Mouse (Mus musculus) stomach, embryonic 14.5 days (tissue): Measurements from ENCODE around the gene Pik3ip1. TPM values are rescaled to one million over a fixed set of nuclear protein-coding genes. Genes with fewer than 3 reads are reported as not detected.

ENCODE experiments used
- ATAC-seq: fragments of 200-750 bp; cut with Nextera tagmentation; 2 replicates; pipeline ENCODE4 v1.8.0; 2017; ENCODE audit warnings: low read depth, moderate TSS enrichment; ENCODE audit not compliant: insufficient number of reproducible peaks, insufficient read depth, low FRiP score
- H3K27ac ChIP-seq: fragments of 300-500 bp; sonication (generic); 2 replicates; pipeline ENCODE4 v1.5.1; 2014; ENCODE audit warnings: mild to moderate bottlenecking, low read length, moderate library complexity, mixed read lengths
- H3K27me3 ChIP-seq: fragments of 300-500 bp; sonication (generic); 2 replicates; pipeline ENCODE4 v1.6.1; 2014; ENCODE audit warnings: low read length, control low read depth, mixed read lengths; ENCODE audit not compliant: control insufficient read depth, insufficient read depth
- H3K36me3 ChIP-seq: fragments of 300-500 bp; sonication (generic); 2 replicates; pipeline ENCODE4 v1.6.1; 2014; ENCODE audit warnings: mild to moderate bottlenecking, control low read depth, low read length, moderate library complexity, mixed read lengths; ENCODE audit not compliant: control insufficient read depth, insufficient read depth
- H3K4me1 ChIP-seq: fragments of 300-500 bp; sonication (generic); 2 replicates; pipeline ENCODE4 v1.6.1; 2014; ENCODE audit warnings: low read length, control low read depth, mixed read lengths; ENCODE audit not compliant: control insufficient read depth, insufficient read depth
- H3K4me2 ChIP-seq: fragments of 300-500 bp; sonication (generic); replicated peaks from 2 replicates; pipeline ENCODE4 v1.6.1; 2014; ENCODE audit warnings: low read depth, low read length, control low read depth
- H3K4me3 ChIP-seq: fragments of 300-500 bp; sonication (generic); 2 replicates; pipeline ENCODE4 v1.5.1; 2014; ENCODE audit warnings: low read depth, low read length, control low read depth
- H3K9ac ChIP-seq: fragments of 300-500 bp; sonication (generic); replicated peaks from 2 replicates; pipeline ENCODE4 v1.6.1; 2014; ENCODE audit warnings: low read depth, mild to moderate bottlenecking, control low read depth, low read length, moderate library complexity, mixed read lengths
- H3K9me3 ChIP-seq: fragments of 300-500 bp; sonication (generic); 2 replicates; pipeline ENCODE4 v1.6.1; 2016; ENCODE audit warnings: low read depth, low read length, control low read depth; ENCODE audit not compliant: control insufficient read depth
- WGBS: fragments of 180-500 bp; shearing (Covaris S2); extraction: QIAGEN DNeasy Blood & Tissue Kit; methylation state at CpG from one replicate; pipeline ENCODE4 v1.1.7; 2014; 5-methylcytosine and 5-hydroxymethylcytosine counted together
- polyA plus RNA-seq: library from polyadenylated mRNA; unstranded; fragments of >200 nt; fragmentation: Nextera tagmentation; extraction: Ambion mirVana; gene quantifications from 2 replicates; pipeline ENCODE4 v1.2.1, GENCODE M21; 2014

Gene Pik3ip1
- polyA plus RNA-seq, 1 experiment from 2014 or later = 11.4 TPM

- ATAC-seq = no peak
- H3K27ac ChIP-seq = no peak overlapping the region
- H3K4me3 ChIP-seq = no peak overlapping the region
- peaks cover 29% of the 10 kb centered on the region for H3K4me1 ChIP-seq
- 88% methylated on average over 10 of the region's 10 CpGs for WGBS
- H3K27me3 ChIP-seq = no peaks in the 10 kb centered on the region
- H3K9ac ChIP-seq = no peak overlapping the region
- H3K4me2 ChIP-seq = no peak overlapping the region
- peaks cover 98% of the 10 kb centered on the region for H3K36me3 ChIP-seq
- H3K9me3 ChIP-seq = no peaks in the 10 kb centered on the region
Measured at GRCm38 (mm10) chr11:3297871-3298812, 32.1 kb upstream of the Pik3ip1 start.

GRCm38 (mm10) chr11:3298813-3299185, 31.4 kb upstream of the Pik3ip1 start:
- Histone ChIP-seq H3K9ac (no peak overlapping the region), H3K4me1 (peaks cover 23% of the 10 kb centered on the region), H3K36me3 (peaks cover 97% of the 10 kb centered on the region), H3K4me2 (no peak overlapping the region), H3K27me3 (no peaks in the 10 kb centered on the region), H3K4me3 (no peak overlapping the region), H3K27ac (no peak overlapping the region), H3K9me3 (no peaks in the 10 kb centered on the region)
- WGBS = 89% methylated on average over 14 of the region's 14 CpGs
- no peak for ATAC-seq

GRCm38 (mm10) chr11:3301075-3301474, 29.1 kb upstream of the Pik3ip1 start:
- H3K27me3 ChIP-seq = no peaks in the 10 kb centered on the region
- 91% methylated on average over 5 of the region's 5 CpGs for WGBS
- H3K4me3 ChIP-seq = no peak overlapping the region
- no peak overlapping the region for H3K9ac ChIP-seq
- H3K4me1 ChIP-seq = peaks cover 7% of the 10 kb centered on the region
- ATAC-seq = no peak
- no peak overlapping the region for H3K27ac ChIP-seq
- peaks cover 93% of the 10 kb centered on the region for H3K36me3 ChIP-seq
- H3K4me2 ChIP-seq = no peak overlapping the region
- H3K9me3 ChIP-seq = no peaks in the 10 kb centered on the region

GRCm38 (mm10) chr11:3302385-3302784, 27.8 kb upstream of the Pik3ip1 start:
- Histone ChIP-seq H3K4me2 (no peak overlapping the region), H3K36me3 (peaks cover 93% of the 10 kb centered on the region), H3K4me1 (peaks cover 6% of the 10 kb centered on the region; the same call in 1 of the 2 replicates), H3K27ac (no peak overlapping the region; the same call in 1 of the 2 replicates), H3K9ac (no peak overlapping the region), H3K27me3 (no peaks in the 10 kb centered on the region), H3K9me3 (no peaks in the 10 kb centered on the region), H3K4me3 (no peak overlapping the region)
- ATAC-seq = no peak
- 81% methylated on average over 4 of the region's 4 CpGs for WGBS

- no peaks in the 10 kb centered on the region for H3K27me3 ChIP-seq
- H3K9ac ChIP-seq = no peak overlapping the region
- ATAC-seq = no peak
- no peaks in the 10 kb centered on the region for H3K9me3 ChIP-seq
- H3K4me3 ChIP-seq = no peak overlapping the region
- WGBS = 66% methylated on average over 4 of the region's 4 CpGs
- H3K36me3 ChIP-seq = peaks cover 93% of the 10 kb centered on the region
- no peak overlapping the region for H3K4me2 ChIP-seq
- no peak overlapping the region; the same call in 1 of the 2 replicates for H3K27ac ChIP-seq
- peaks cover 6% of the 10 kb centered on the region; the same call in 1 of the 2 replicates for H3K4me1 ChIP-seq
Measured at GRCm38 (mm10) chr11:3302792-3303191, 27.4 kb upstream of the Pik3ip1 start.

- Histone ChIP-seq H3K9me3 (no peaks in the 10 kb centered on the region), H3K4me2 (no peak overlapping the region), H3K4me3 (no peak overlapping the region), H3K36me3 (peaks cover 92% of the 10 kb centered on the region), H3K27me3 (no peaks in the 10 kb centered on the region), H3K4me1 (peaks cover 6% of the 10 kb centered on the region; the same call in 1 of the 2 replicates), H3K9ac (no peak overlapping the region), H3K27ac (no peak overlapping the region)
- ATAC-seq = no peak
- 93% methylated on average over 4 of the region's 4 CpGs for WGBS
Measured at GRCm38 (mm10) chr11:3305821-3306220, 24.4 kb upstream of the Pik3ip1 start.

- H3K9ac ChIP-seq = no peak overlapping the region
- no peak overlapping the region for H3K4me2 ChIP-seq
- no peak for ATAC-seq
- peaks cover 2% of the 10 kb centered on the region; the same call in 1 of the 2 replicates for H3K4me1 ChIP-seq
- H3K36me3 ChIP-seq = peaks cover 81% of the 10 kb centered on the region
- WGBS = 93% methylated on average over 3 of the region's 3 CpGs
- no peak overlapping the region for H3K4me3 ChIP-seq
- no peaks in the 10 kb centered on the region for H3K9me3 ChIP-seq
- no peak overlapping the region for H3K27ac ChIP-seq
- no peaks in the 10 kb centered on the region for H3K27me3 ChIP-seq
Measured at GRCm38 (mm10) chr11:3307875-3308274, 22.3 kb upstream of the Pik3ip1 start.

- Histone ChIP-seq H3K36me3 (peaks cover 64% of the 10 kb centered on the region), H3K27me3 (no peaks in the 10 kb centered on the region), H3K9ac (no peak overlapping the region), H3K4me2 (no peak overlapping the region), H3K27ac (no peak overlapping the region), H3K4me3 (no peak overlapping the region), H3K9me3 (no peaks in the 10 kb centered on the region), H3K4me1 (no peaks in the 10 kb centered on the region; the same call in 1 of the 2 replicates)
- no peak for ATAC-seq
- 85% methylated on average over 4 of the region's 4 CpGs for WGBS
Measured at GRCm38 (mm10) chr11:3309884-3310283, 20.3 kb upstream of the Pik3ip1 start.
